Mouse (Mus musculus): Measurements from ENCODE around the gene Gm43720. TPM values are rescaled to one million over a fixed set of nuclear protein-coding genes. Genes with fewer than 3 reads are reported as not detected.

Gm43720 gene
- total RNA-seq (2023) = not detected

GRCm38 (mm10) chr5:138279585-138280424, at the start of gene Gm43720, which contains the start of the genes Gpc2 and Stag3:
TSS of gene Gm43720 (minus strand) at chr5:138279958.
TSS of gene Gpc2 (minus strand) at chr5:138280005.
TSS of gene Stag3 (plus strand) at chr5:138280240.

GRCm38 (mm10) chr5:138272409-138272923, 7.3 kb downstream of the Gm43720 start, which contains the start of gene Gal3st4:
TSS of gene Gal3st4 (minus strand) at chr5:138272840.

GRCm38 (mm10) chr5:138263260-138264206, 16.2 kb downstream of the Gm43720 start, which contains the start of gene BC037034:
TSS of gene BC037034 (minus strand) at chr5:138264033.

GRCm38 (mm10) chr5:138255353-138256093, 24.2 kb downstream of the Gm43720 start, which contains the start of gene Lamtor4:
TSS of gene Lamtor4 (plus strand) at chr5:138255482.

GRCm38 (mm10) chr5:138225700-138226099, 54.1 kb downstream of the Gm43720 start, which contains the start of gene Nxpe5:
TSS of gene Nxpe5 (plus strand) at chr5:138225898.

Other genes starting within 250 kb of the Gm43720 start
- not detected for gene Smok3c, start 226.8 kb downstream of the Gm43720 start, total RNA-seq (2023)
- 10 to 100 TPM; 16.3 to 21.6 TPM for gene Zkscan1, start 194.9 kb downstream of the Gm43720 start, total RNA-seq (2023)
- gene Zscan21, start 163.1 kb downstream of the Gm43720 start, total RNA-seq (2023) = 10 to 100 TPM; 10.1 to 14.2 TPM
- gene Zfp113, start 124.2 kb downstream of the Gm43720 start, total RNA-seq (2023) = 10 to 100 TPM in 1 of 2 experiments, 1 to 10 TPM in 1; 9.9 to 13.8 TPM
- 10 to 100 TPM; 51.4 to 60.2 TPM for gene Cops6, start 118.9 kb downstream of the Gm43720 start, total RNA-seq (2023)
- 10 to 100 TPM; 34.1 to 40.9 TPM for gene Ap4m1, start 108.0 kb downstream of the Gm43720 start, total RNA-seq (2023)
- 10 to 100 TPM; 56.1 to 60.8 TPM for gene Mcm7, start 107.5 kb downstream of the Gm43720 start, total RNA-seq (2023)
- 10 to 100 TPM; 34.8 to 37.7 TPM for gene Taf6, start 92.5 kb downstream of the Gm43720 start, total RNA-seq (2023)
- 10 to 100 TPM; 15.8 to 21.7 TPM for gene Cnpy4, start 92.5 kb downstream of the Gm43720 start, total RNA-seq (2023)
- 1 to 10 TPM; 1.6 to 2.4 TPM for gene Mblac1, start 85.6 kb downstream of the Gm43720 start, total RNA-seq (2023)
- gene Nxpe5, start 54.1 kb downstream of the Gm43720 start, total RNA-seq (2023) = under 1 TPM in 1 of 2 experiments, not detected in 1; 0.23 TPM
- 10 to 100 TPM; 41.9 to 45.1 TPM for gene Lamtor4, start 24.5 kb downstream of the Gm43720 start, total RNA-seq (2023)
- 10 to 100 TPM; 64.9 to 65.9 TPM for gene BC037034, start 15.9 kb downstream of the Gm43720 start, total RNA-seq (2023)
- gene Gal3st4, start 7.1 kb downstream of the Gm43720 start, total RNA-seq (2023) = not detected
- 1 to 10 TPM; 2.9 to 4.0 TPM for gene Gpc2, start within 50 bp of the Gm43720 start, total RNA-seq (2023)
- gene Stag3, start 282 bp upstream of the Gm43720 start, total RNA-seq (2023) = not detected
- 1 to 10 TPM in 1 of 2 experiments, not detected in 1; 1.0 TPM for gene Pvrig, start 62.0 kb upstream of the Gm43720 start, total RNA-seq (2023)
- 10 to 100 TPM; 22.5 to 25.2 TPM for gene Zfp157, start 161.5 kb upstream of the Gm43720 start, total RNA-seq (2023)

Measured in B cell, adult 67 days (primary cell).